Mouse (Mus musculus) liver, adult 2 months (tissue): ENCODE data around the gene Il1b.

Source experiments
- CTCF ChIP-seq: fragments of 200-500 bp; IDR thresholded peaks from 2 replicates; pipeline ENCODE4 v1.5.1; 2011; ENCODE audit warnings: low read depth, low read length, control low read depth
- POLR2A ChIP-seq: fragments of 200-500 bp; IDR thresholded peaks from 2 replicates; pipeline ENCODE4 v1.6.1; 2011; ENCODE audit warnings: low read length, control low read depth; ENCODE audit not compliant: insufficient read depth; ENCODE audit errors: extremely low read depth

DNA sequence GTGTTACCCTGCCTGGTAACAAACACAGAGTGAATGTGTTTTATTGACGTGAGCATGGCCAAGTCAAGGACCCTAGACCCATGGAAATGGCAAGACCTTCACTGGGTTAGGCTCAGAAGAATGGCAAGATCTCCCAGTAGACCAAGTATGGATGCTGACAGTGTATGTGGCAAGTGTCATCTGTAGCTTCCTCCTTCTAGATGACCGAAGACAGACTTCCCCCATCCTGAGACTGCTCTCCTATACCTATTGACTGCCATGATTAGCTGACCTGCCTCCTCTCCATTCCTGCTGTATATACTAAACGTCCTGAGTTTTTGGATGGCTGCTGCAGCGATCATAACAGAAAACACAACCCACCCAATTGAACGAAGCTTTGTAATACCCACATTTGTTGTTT lies 30.9 kb upstream of the Il1b start:
- TF ChIP-seq POLR2A = no peak
- TF ChIP-seq CTCF = no peak
